Mouse (Mus musculus): ENCODE data around the gene Clock. TPM values are rescaled to one million over a fixed set of nuclear protein-coding genes. Genes with fewer than 3 reads are reported as not detected.

The Clock gene
- 8.3 TPM for polyA plus RNA-seq (2014; fragmentation: Illumina TruSeq; extraction: RNeasy Lipid Tissue Mini Kit (QIAGEN cat#74804); ENCODE audit: insufficient read depth, low read depth, low replicate concordance)

DNA sequence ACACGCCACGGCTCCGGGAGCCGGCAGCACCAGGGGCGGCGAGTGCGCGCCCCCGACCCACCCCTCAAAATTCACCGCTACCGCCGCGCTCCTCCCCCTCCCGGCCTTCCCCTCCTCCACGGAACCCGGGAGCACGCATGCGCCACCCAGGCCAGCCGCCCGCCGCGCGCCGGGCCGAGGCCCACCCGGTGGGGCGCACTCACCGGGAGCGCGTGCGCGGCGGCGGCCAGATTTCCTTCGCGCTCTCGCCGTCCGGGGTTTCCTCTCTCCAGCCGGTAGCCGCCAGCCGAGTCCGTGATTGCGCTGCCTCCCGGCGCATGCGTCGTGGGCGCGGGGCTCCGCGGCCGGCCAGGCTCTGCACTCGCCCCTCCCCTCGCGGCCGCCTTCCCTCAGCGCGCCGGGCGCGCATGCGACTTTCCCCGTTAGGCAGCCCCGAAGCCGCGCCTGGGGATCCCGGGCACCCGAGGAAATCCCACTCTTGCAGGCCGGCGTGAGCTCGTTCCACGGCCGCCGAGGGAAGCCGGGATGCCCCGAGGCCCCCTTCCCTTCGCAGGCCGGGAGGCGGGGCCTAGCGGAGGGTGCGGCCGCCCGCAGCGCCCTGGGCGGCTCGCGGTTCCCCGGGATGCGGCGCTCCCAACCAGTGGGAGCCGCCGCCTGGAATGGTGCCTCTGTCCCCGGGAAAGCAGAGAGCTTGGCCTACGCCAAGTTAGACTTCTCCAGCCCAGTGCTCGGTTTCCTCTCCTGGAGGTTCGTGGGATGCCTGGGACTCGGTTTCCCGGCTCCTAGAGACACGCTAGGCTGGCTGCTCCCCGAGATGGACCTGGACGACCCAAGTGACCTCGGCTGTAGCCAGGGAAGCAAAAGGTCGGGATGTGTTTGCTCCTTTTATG, at the start of gene Clock:
Clock (minus strand) TSS at position 341 of the 890 bp plus-strand sequence.

DNA sequence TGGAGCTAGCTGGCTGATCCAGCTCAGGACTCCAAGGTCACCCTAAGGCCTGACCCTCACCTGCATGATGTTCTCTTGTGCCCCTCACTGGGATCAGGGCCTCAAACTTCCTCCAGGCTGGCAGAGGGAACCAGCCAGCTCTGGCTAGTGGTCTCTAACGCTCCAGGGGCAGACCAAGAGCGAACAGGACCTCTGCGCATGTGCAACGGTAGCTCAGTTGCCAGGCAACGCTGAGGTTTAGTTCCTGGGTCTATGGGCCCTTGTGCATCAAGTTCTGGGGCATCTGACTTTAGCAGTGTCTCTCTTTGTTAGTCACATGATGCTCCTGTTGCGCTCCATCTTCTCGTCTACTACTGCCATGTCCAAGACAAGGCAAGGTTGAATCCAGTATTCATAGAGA, 26.4 kb upstream of the Clock start, which contains the start of gene Pdcl2:
Pdcl2 (minus strand) TSS at position 204 of the 400 bp plus-strand sequence.

DNA sequence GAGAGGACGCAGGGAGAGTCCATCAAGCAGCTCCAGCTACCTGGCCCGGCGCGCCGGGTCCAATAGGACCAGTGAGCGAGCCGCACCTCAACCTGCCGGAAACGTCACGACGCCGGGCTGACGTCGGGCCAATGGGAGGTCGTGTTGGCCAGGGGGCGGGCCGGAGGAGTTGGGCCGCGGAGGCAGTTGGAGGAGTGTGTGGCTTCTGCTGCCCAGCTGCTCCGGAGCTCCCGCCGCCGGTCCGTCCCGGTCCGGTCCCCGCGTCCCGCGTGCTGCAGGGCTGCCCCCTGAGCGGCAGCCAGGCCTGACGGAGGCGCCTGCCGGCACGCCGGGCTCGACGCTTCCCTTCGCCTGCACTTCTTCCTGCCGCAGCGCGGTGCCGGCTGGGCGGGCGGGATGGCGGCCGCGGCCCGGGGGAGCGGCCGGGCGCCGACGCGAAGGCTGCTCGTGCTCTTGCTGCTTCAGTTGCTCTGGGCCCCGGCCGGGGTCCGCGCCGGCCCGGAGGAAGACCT, 120.8 kb downstream of the Clock start, which contains the start of gene Tmem165:
Tmem165 (plus strand) TSS at position 131 of the 512 bp plus-strand sequence.

Other genes starting within 250 kb of the Clock start
- gene Srd5a3, start 164.5 kb downstream of the Clock start, polyA plus RNA-seq (2014; fragmentation: Illumina TruSeq; extraction: RNeasy Lipid Tissue Mini Kit (QIAGEN cat#74804); ENCODE audit: insufficient read depth, low read depth, low replicate concordance): 24.8 TPM
- gene Tmem165, start 120.9 kb downstream of the Clock start, polyA plus RNA-seq (2014; fragmentation: Illumina TruSeq; extraction: RNeasy Lipid Tissue Mini Kit (QIAGEN cat#74804); ENCODE audit: insufficient read depth, low read depth, low replicate concordance): 45.3 TPM
- gene Pdcl2, start 26.4 kb upstream of the Clock start, polyA plus RNA-seq (2014; fragmentation: Illumina TruSeq; extraction: RNeasy Lipid Tissue Mini Kit (QIAGEN cat#74804); ENCODE audit: insufficient read depth, low read depth, low replicate concordance): not detected
- gene Nmu, start 59.0 kb upstream of the Clock start, polyA plus RNA-seq (2014; fragmentation: Illumina TruSeq; extraction: RNeasy Lipid Tissue Mini Kit (QIAGEN cat#74804); ENCODE audit: insufficient read depth, low read depth, low replicate concordance): not detected
- gene Gm7271, start 179.2 kb upstream of the Clock start, polyA plus RNA-seq (2014; fragmentation: Illumina TruSeq; extraction: RNeasy Lipid Tissue Mini Kit (QIAGEN cat#74804); ENCODE audit: insufficient read depth, low read depth, low replicate concordance): not detected
- 17.8 TPM for gene Exoc1, start 224.5 kb upstream of the Clock start, polyA plus RNA-seq (2014; fragmentation: Illumina TruSeq; extraction: RNeasy Lipid Tissue Mini Kit (QIAGEN cat#74804); ENCODE audit: insufficient read depth, low read depth, low replicate concordance)

All from lung, adult 10 weeks (tissue).